Mouse (Mus musculus): ENCODE results near the gene H2al1d. TPM values are rescaled to one million over a fixed set of nuclear protein-coding genes. Genes with fewer than 3 reads are reported as not detected.
"Not testable (repeated sequence)": the region's sequence is repeated elsewhere in the genome, so short reads cannot be mapped to it uniquely, and the experiment has no call there.

Gene H2al1d
- total RNA-seq (2015) (not detected in 2 replicates), total RNA-seq (2017) (not detected in 2 replicates)

DNA sequence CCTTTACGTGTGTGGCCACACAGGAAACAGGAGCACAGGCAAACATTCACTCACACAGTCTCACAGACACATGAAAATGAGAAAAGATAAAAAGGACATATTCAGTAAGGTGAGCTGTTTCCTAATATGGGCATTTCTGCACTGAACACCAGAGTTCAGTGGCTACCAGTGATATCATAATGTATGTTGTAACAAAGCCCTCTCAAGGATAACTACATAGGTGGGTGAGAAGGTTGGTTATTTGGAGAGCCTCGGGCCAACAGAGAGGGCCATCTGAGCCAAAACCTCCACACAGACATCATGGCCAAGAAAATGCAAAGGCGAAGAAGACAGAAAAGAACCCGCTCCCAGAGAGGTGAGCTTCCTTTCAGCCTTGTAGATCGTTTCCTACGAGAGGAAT, at the start of gene H2al1d:
Gene H2al1d (plus strand): TSS at position 301 of the 400 bp plus-strand sequence.
- not testable (repeated sequence) for ATAC-seq (replicated peaks; ENCODE audit: poor library complexity)

DNA sequence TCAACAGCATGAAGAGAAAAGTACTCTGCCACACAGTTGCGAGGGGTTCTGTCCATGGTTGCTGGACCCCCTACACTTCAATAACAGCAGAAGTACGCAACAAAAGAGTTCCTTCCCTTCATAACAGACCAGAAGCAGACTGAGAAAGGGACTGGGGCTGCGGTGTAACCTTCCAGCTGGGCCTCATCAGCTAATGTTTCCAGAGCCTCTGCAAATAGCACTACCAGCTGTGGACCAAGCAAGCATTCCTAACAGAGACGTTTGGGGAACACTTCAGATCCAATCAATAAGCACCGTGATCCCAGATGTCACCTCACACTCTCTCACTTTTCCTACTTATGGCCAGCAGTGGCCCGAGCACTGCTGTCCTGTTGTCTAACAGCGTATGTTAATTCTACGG, 43.7 kb upstream of the H2al1d start:
- no peak for ATAC-seq (replicated peaks; ENCODE audit: poor library complexity)

DNA sequence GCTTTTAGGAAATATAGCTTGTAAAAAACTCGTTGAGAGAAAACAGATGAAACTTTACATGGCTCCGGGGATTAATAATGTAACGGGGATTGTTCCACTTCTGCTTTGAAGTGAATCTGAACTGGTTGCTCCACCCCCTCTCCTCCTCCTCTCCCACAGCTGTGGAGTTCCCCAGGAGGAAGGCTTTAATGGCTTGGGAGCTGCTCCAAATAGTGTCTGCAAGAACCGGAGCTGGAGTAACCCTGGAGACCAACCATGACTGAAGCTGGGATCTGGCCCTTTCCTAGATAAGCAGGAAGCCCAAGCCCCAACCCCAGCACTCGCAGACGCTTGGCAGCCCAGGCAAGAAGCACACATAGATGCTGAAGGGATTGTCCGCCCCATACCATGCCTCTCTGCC, 40.8 kb upstream of the H2al1d start:
- no peak for ATAC-seq (replicated peaks; ENCODE audit: poor library complexity)

- ATAC-seq (replicated peaks; ENCODE audit: poor library complexity): no peak
Measured at GRCm38 (mm10) chrX:11269074-11269473, 39.5 kb upstream of the H2al1d start.

DNA sequence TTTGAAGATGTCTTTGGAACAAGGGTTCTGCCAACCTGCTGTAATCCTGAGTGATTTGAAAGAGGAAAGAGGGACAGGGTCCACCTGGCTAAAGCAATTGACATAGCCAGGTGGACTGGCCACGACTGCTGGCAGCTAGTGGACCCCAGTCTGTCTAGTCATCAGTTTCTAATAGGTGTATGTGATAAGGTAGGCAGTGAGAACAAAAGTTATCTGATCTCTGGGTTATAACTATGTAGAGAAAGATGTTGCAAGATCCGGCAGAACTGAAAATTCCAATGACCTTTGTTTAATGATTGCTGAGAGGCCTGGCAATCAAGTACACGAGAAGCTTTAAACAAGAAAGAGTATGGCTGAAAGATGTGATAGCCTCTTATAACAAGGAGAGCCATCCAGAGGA, 35.4 kb upstream of the H2al1d start:
- ATAC-seq (replicated peaks; ENCODE audit: poor library complexity): no peak

GRCm38 (mm10) chrX:11277083-11277482, 31.5 kb upstream of the H2al1d start:
- no peak for ATAC-seq (replicated peaks; ENCODE audit: poor library complexity)

DNA sequence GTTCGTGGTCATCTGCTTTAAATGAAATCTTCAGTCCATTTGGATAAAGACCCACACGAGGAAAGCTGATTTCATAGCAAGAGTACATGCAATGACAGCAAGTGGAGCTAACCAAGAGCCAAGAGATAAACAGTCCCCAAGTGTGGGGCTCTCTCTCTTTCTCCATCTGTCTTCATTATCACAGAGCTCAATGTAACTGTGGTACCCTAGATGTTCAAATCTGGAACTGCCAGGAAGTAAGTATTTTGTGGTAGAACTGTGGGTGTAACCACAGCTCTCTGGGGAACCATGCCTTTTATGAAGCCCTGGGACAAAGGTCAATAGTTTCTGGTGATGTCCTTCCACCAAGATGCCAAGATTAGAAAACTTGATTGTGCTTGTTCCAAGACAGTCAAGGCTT, 27.9 kb upstream of the H2al1d start:
- ATAC-seq (replicated peaks; ENCODE audit: poor library complexity): no peak

GRCm38 (mm10) chrX:11288306-11288882, 20.2 kb upstream of the H2al1d start:
- ATAC-seq (replicated peaks; ENCODE audit: poor library complexity): no peak

- no peak for ATAC-seq (replicated peaks; ENCODE audit: poor library complexity)
Measured at GRCm38 (mm10) chrX:11289244-11289643, 19.4 kb upstream of the H2al1d start.

GRCm38 (mm10) chrX:11298957-11299356, 9.7 kb upstream of the H2al1d start, which contains the start of gene H2al1a:
TSS of gene H2al1a (plus strand) at chrX:11299257.
- not testable (repeated sequence) for ATAC-seq (replicated peaks; ENCODE audit: poor library complexity)

DNA sequence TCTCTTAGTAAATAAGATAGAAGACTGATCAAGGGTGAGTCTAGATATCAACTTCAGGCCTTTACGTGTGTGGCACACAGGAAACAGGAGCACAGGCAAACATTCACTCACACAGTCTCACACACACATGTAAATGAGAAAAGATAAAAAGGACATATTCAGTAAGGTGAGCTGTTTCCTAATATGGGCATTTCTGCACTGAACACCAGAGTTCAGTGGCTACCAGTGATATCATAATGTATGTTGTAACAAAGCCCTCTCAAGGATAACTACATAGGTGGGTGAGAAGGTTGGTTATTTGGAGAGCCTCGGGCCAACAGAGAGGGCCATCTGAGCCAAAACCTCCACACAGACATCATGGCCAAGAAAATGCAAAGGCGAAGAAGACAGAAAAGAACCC, 6.5 kb upstream of the H2al1d start, which contains the start of gene H2al1b:
Gene H2al1b (plus strand): TSS at position 301 of the 400 bp plus-strand sequence.
- not testable (repeated sequence) for ATAC-seq (replicated peaks; ENCODE audit: poor library complexity)

DNA sequence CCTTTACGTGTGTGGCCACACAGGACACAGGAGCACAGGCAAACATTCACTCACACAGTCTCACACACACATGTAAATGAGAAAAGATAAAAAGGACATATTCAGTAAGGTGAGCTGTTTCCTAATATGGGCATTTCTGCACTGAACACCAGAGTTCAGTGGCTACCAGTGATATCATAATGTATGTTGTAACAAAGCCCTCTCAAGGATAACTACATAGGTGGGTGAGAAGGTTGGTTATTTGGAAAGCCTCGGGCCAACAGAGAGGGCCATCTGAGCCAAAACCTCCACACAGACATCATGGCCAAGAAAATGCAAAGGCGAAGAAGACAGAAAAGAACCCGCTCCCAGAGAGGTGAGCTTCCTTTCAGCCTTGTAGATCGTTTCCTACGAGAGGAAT, 3.3 kb upstream of the H2al1d start, which contains the start of gene H2al1c:
Gene H2al1c (plus strand): TSS at position 301 of the 400 bp plus-strand sequence.
- ATAC-seq (replicated peaks; ENCODE audit: poor library complexity): not testable (repeated sequence)

DNA sequence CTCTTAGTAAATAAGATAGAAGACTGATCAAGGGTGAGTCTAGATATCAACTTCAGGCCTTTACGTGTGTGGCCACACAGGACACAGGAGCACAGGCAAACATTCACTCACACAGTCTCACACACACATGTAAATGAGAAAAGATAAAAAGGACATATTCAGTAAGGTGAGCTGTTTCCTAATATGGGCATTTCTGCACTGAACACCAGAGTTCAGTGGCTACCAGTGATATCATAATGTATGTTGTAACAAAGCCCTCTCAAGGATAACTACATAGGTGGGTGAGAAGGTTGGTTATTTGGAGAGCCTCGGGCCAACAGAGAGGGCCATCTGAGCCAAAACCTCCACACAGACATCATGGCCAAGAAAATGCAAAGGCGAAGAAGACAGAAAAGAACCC, 3.0 kb downstream of the H2al1d start, which contains the start of gene H2al1e:
Gene H2al1e (plus strand): TSS at position 301 of the 400 bp plus-strand sequence.
- ATAC-seq (replicated peaks; ENCODE audit: poor library complexity): not testable (repeated sequence)

GRCm38 (mm10) chrX:11314858-11315257, 6.2 kb downstream of the H2al1d start, which contains the start of gene H2al1f:
TSS of gene H2al1f (plus strand) at chrX:11315158.
- not testable (repeated sequence) for ATAC-seq (replicated peaks; ENCODE audit: poor library complexity)

DNA sequence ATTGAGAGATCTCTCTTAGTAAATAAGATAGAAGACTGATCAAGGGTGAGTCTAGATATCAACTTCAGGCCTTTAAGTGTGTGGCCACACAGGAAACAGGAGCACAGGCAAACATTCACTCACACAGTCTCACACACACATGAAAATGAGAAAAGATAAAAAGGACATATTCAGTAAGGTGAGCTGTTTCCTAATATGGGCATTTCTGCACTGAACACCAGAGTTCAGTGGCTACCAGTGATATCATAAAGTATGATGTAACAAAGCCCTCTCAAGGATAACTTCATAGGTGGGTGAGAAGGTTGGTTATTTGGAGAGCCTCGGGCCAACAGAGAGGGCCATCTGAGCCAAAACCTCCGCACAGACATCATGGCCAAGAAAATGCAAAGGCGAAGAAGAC, 9.3 kb downstream of the H2al1d start, which contains the start of gene H2al1g:
Gene H2al1g (plus strand): TSS at position 301 of the 400 bp plus-strand sequence.
- ATAC-seq (replicated peaks; ENCODE audit: poor library complexity): not testable (repeated sequence)

GRCm38 (mm10) chrX:11321192-11321591, 12.6 kb downstream of the H2al1d start, which contains the start of gene H2al1h:
TSS of gene H2al1h (plus strand) at chrX:11321492.
- not testable (repeated sequence) for ATAC-seq (replicated peaks; ENCODE audit: poor library complexity)

GRCm38 (mm10) chrX:11324359-11324758, 15.7 kb downstream of the H2al1d start, which contains the start of gene H2al1i:
TSS of gene H2al1i (plus strand) at chrX:11324659.
- ATAC-seq (replicated peaks; ENCODE audit: poor library complexity): not testable (repeated sequence)

DNA sequence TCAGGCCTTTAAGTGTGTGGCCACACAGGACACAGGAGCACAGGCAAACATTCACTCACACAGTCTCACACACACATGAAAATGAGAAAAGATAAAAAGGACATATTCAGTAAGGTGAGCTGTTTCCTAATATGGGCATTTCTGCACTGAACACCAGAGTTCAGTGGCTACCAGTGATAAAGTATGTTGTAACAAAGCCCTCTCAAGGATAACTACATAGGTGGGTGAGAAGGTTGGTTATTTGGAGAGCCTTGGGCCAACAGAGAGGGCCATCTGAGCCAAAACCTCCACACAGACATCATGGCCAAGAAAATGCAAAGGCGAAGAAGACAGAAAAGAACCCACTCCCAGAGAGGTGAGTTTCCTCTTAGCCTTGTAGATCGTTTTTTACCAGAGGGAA, 18.9 kb downstream of the H2al1d start, which contains the start of gene H2al1j:
Gene H2al1j (plus strand): TSS at position 301 of the 400 bp plus-strand sequence.
- not testable (repeated sequence) for ATAC-seq (replicated peaks; ENCODE audit: poor library complexity)

DNA sequence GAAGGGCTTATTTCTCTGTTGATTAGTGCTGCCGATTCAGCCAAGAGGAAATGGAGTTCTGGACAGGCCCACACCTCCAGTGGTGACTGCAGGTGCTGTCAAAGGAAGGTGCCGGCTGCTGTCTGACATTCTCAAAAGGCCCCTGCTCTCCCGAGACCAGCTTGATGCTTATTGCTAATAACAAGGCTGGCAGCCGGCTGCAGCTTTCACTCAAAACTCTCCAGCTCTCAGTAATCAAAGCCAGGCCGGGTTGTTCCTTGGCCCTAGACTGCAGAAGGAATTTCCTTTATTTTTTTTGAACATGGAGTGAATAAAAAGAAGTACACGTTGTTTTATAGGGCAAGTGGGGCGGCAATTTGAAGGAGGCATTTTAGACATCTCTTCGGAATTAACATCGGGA, 37.1 kb downstream of the H2al1d start:
- no peak for ATAC-seq (replicated peaks; ENCODE audit: poor library complexity)

DNA sequence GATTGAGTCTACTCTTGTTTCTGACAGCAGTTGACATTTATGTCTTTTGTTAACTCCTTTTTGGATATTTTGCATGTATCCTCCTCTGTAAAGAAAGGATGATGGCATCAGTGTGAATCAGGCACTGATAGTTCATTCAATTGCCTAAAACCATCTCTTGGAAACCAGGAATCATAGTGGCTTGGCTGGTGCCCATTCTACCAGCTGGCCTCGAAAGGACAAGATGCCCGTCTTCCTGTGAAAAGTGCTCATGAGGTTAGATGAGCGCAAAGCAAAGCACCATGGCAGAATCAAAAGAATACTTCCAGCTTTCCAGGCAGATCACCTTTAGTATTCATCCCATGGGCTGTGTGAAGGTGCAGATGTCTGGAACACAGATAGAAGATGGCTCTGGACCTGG, 38.1 kb downstream of the H2al1d start:
- ATAC-seq (replicated peaks; ENCODE audit: poor library complexity): no peak
